Mouse (Mus musculus): ENCODE data around the gene Cyb561.

DNA sequence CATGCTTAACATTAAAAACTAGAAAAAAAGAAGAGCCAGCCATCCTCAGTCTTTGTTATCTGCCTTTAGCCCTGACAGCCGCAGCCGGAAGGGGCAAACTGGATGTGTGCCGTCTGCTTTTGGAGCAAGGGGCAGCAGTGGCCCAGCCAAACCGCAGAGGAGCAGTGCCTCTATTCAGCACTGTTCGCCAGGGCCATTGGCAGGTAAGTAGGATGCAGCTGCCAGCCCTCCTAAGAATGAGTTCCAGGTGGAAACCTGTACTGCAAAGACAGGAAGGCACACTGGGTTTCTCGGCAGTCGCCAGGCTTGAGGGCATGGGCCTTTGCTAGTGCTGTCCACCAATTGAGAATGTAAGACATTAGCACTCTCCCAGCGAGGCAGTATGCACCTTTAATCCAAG is 44.2 kb downstream of the Cyb561 start:
- TF ChIP-seq CTCF (IDR thresholded peaks at IDR 0.05; ENCODE audit: control insufficient read depth, insufficient read depth, insufficient read length) (no peak), USF1 (IDR thresholded peaks at IDR 0.05; ENCODE audit: low read depth) (no peak), MAX (IDR thresholded peaks at IDR 0.05) (no peak), CEBPB (IDR thresholded peaks at IDR 0.05; ENCODE audit: low read depth) (no peak)
